Mouse (Mus musculus): ENCODE data around the gene Olfr1392.

DNA sequence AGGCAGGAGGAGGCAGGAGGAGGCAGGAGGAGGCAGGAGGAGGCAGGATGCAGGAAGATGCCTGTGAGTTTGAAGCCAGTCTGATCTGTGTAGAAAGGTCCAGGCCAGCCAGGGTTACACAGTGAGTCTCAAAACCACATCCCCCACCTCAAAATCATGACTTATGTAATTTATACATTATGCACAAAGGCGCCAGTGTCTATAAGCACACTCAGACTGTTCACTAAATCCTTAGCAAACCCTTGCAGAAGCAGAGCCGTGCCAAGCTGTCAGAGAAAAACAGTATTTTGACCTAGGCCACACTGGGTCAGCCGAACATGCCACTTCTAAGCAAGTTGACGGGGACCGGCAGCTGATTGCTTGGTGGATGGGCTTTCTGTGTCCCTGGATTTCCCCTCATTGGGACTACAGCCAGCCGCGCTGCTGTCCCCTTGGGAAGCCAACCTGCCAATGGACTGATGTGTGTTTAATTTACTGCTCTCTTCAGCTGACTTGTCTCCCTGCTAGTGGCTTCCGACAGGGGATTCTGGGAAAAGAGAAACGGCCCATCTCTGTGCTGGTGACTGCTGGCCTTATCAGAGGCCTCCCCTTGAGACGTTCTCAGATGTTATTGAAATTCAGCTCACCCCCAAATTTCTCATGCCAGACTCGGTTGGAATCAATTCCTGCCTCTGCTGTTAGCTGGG is 11.1 kb upstream of the Olfr1392 start:
- TF ChIP-seq POLR2A (IDR thresholded peaks at IDR 0.05; ENCODE audit: insufficient read depth, low read depth, low read length) = no peak
- no peak for TF ChIP-seq CTCF (IDR thresholded peaks at IDR 0.05; ENCODE audit: insufficient read depth, low read depth, low read length)
